Mouse (Mus musculus) kidney, postnatal 0 days (tissue): ENCODE measurements around the gene Apbb2. TPM values are rescaled to one million over a fixed set of nuclear protein-coding genes. Genes with fewer than 3 reads are reported as not detected.
A peak's percentile ranks its signal among the peaks of the same experiment; 100 is the strongest.

ENCODE experiments used
- ATAC-seq: fragments of 200-750 bp; cut with Nextera tagmentation; replicated peaks from 2 replicates; pipeline ENCODE4 v1.8.0; 2017; ENCODE audit warnings: low read depth, moderate number of reproducible peaks, moderate TSS enrichment, moderate library complexity; ENCODE audit not compliant: low FRiP score
- DNase-seq: peaks from one replicate; pipeline ENCODE4 v3.0.0-alpha.2; 2016; ENCODE audit warnings: low spot score
- H3K27ac ChIP-seq: fragments of 300-500 bp; sonication (generic); 2 replicates; pipeline ENCODE4 v1.5.1; 2014; ENCODE audit warnings: mild to moderate bottlenecking
- H3K27me3 ChIP-seq: fragments of 300-500 bp; sonication (generic); 2 replicates; pipeline ENCODE4 v1.6.1; 2014; ENCODE audit warnings: low read length, mixed read lengths; ENCODE audit not compliant: insufficient read depth
- H3K36me3 ChIP-seq: fragments of 300-500 bp; sonication (generic); 2 replicates; pipeline ENCODE4 v1.6.1; 2014; ENCODE audit warnings: low read length, mixed read lengths; ENCODE audit not compliant: insufficient read depth
- H3K4me1 ChIP-seq: fragments of 300-500 bp; sonication (generic); replicated peaks from 2 replicates; pipeline ENCODE4 v1.6.1; 2014; ENCODE audit warnings: antibody characterized with exemption, low read length, mixed read lengths; ENCODE audit not compliant: insufficient read depth
- H3K4me2 ChIP-seq: fragments of 300-500 bp; sonication (generic); 2 replicates; pipeline ENCODE4 v1.6.1; 2014; ENCODE audit warnings: mild to moderate bottlenecking, low read length, moderate library complexity, mixed read lengths
- H3K4me3 ChIP-seq: fragments of 300-500 bp; sonication (generic); replicated peaks from 2 replicates; pipeline ENCODE4 v1.5.1; 2014; ENCODE audit warnings: low read depth, low read length
- H3K9ac ChIP-seq: fragments of 300-500 bp; sonication (generic); 2 replicates; pipeline ENCODE4 v1.6.1; 2014; ENCODE audit warnings: low read depth, low read length
- H3K9me3 ChIP-seq: fragments of 300-500 bp; sonication (generic); replicated peaks from 2 replicates; pipeline ENCODE4 v1.6.1; 2016; ENCODE audit warnings: low read length, inconsistent platforms, mixed read lengths
- CTCF ChIP-seq: IDR thresholded peaks from 2 replicates; pipeline ENCODE4 v1.5.1; 2016; ENCODE audit warnings: antibody characterized with exemption, low read depth, mild to moderate bottlenecking, moderate library complexity
- WGBS: fragments of 180-500 bp; shearing (Covaris S2); extraction: QIAGEN DNeasy Blood & Tissue Kit; methylation state at CpG from one replicate; pipeline ENCODE4 v1.1.7; 2014; 5-methylcytosine and 5-hydroxymethylcytosine counted together
- polyA plus RNA-seq: library from polyadenylated mRNA; unstranded; fragments of >200 nt; fragmentation: Nextera tagmentation; extraction: Ambion mirVana; gene quantifications from 2 replicates; pipeline ENCODE4 v1.2.1, GENCODE M21; 2015

Gene Apbb2
- polyA plus RNA-seq: 47.0 and 52.7 TPM in 2 replicates

GRCm38 (mm10) chr5:66618597-66618996, at the start of gene Apbb2:
Gene Apbb2 (minus strand): TSS chr5:66618784.
- peak within 1 kb of the TSS; percentile 80 for H3K4me2 ChIP-seq
- H3K9ac ChIP-seq: peak within 1 kb of the TSS; percentile 86
- ATAC-seq (peak; percentile 94), DNase-seq (peak; percentile 98)
- H3K27ac ChIP-seq: peak within 1 kb of the TSS; percentile 92
- no peaks in the 10 kb centered on the region for H3K36me3 ChIP-seq
- WGBS: under 1% methylated on average over 39 of the region's 39 CpGs
- no peaks in the 10 kb centered on the region for H3K9me3 ChIP-seq
- H3K27me3 ChIP-seq: no peaks in the 10 kb centered on the region
- peaks cover 34% of the 10 kb centered on the region for H3K4me1 ChIP-seq
- TF ChIP-seq CTCF: peak; percentile 73
- H3K4me3 ChIP-seq: peak within 1 kb of the TSS; percentile 96

- DNase-seq (peak; percentile 86), ATAC-seq (no peak)
- no peak for TF ChIP-seq CTCF
- Histone ChIP-seq H3K9ac (no peak overlapping the region), H3K9me3 (no peaks in the 10 kb centered on the region), H3K4me2 (0 out of 2 replicates have a peak overlapping the region, but pooled peaks have one; percentile 6), H3K36me3 (no peaks in the 10 kb centered on the region), H3K4me3 (no peak overlapping the region), H3K27me3 (no peaks in the 10 kb centered on the region), H3K27ac (0 out of 2 replicates have a peak overlapping the region, but pooled peaks have one; percentile 19), H3K4me1 (no peaks in the 10 kb centered on the region)
- WGBS: 21% methylated on average over 5 of the region's 5 CpGs
These were observed 35.6 kb upstream of the Apbb2 start for GRCm38 (mm10) chr5:66654220-66654619.

DNA sequence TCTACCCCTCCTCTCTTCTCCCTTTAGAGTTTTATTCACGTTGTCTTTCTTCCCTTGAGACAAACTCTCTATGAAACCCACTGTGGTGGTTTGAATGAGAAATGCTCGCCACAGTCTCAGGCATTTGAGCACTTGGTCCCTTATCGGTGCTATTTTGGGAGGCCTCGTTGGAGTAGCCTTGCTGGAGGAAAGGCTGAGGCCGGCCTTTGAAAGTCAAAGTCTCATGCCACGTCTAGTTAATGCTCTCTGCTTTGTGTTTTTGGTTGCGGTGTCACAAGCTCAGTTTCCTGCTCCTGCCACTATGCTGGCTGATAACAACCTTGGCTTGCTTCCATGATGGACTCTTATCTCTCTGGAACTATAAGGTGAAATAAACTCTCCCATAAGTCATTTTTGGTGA, 28.9 kb upstream of the Apbb2 start:
- Histone ChIP-seq H3K9ac (no peak overlapping the region), H3K27ac (no peak overlapping the region), H3K4me3 (no peak overlapping the region), H3K36me3 (no peaks in the 10 kb centered on the region), H3K9me3 (no peaks in the 10 kb centered on the region), H3K4me2 (no peak overlapping the region), H3K4me1 (no peaks in the 10 kb centered on the region), H3K27me3 (no peaks in the 10 kb centered on the region)
- no peak for ATAC-seq
- TF ChIP-seq CTCF: no peak
- 58% methylated on average over 7 of the region's 7 CpGs for WGBS
- DNase-seq: no peak

GRCm38 (mm10) chr5:66643260-66643659, 24.7 kb upstream of the Apbb2 start:
- Histone ChIP-seq H3K4me1 (no peaks in the 10 kb centered on the region), H3K4me2 (no peak overlapping the region), H3K9ac (no peak overlapping the region), H3K9me3 (no peaks in the 10 kb centered on the region), H3K4me3 (no peak overlapping the region), H3K27me3 (no peaks in the 10 kb centered on the region), H3K36me3 (no peaks in the 10 kb centered on the region), H3K27ac (no peak overlapping the region)
- 83% methylated on average over 5 of the region's 5 CpGs for WGBS
- DNase-seq (no peak), ATAC-seq (no peak)
- TF ChIP-seq CTCF: no peak

DNA sequence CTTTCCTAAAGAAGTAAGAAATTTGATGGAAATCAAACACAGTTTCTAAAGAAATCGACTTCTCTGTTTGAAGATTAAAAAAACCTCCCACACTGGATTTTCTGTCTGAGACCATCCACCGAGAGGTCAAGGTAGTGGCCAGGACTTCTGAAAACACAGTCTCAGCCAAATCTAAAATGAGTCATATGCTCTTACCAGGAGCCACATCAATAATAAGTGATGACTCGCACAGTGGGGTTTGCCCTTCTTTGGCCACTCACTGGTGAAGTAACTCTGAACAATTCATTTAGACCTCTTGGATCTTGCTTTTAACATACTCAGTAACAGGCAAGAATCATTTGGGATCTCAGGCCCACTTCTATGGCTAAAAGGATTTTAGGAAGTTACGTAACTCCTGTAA, 23.6 kb upstream of the Apbb2 start:
- ATAC-seq: no peak
- WGBS: 90% methylated on average over 4 of the region's 4 CpGs
- Histone ChIP-seq H3K4me1 (no peaks in the 10 kb centered on the region), H3K27me3 (no peaks in the 10 kb centered on the region), H3K27ac (no peak overlapping the region), H3K4me2 (no peak overlapping the region), H3K4me3 (no peak overlapping the region), H3K36me3 (no peaks in the 10 kb centered on the region), H3K9me3 (no peaks in the 10 kb centered on the region), H3K9ac (no peak overlapping the region)
- no peak for TF ChIP-seq CTCF
- no peak for DNase-seq

GRCm38 (mm10) chr5:66635459-66636079, 17.0 kb upstream of the Apbb2 start:
- ATAC-seq (no peak), DNase-seq (no peak)
- TF ChIP-seq CTCF: no peak
- H3K9me3 ChIP-seq: no peaks in the 10 kb centered on the region
- H3K4me1 ChIP-seq: no peaks in the 10 kb centered on the region
- WGBS: 66% methylated on average over 10 of the region's 10 CpGs
- no peak overlapping the region for H3K27ac ChIP-seq
- H3K27me3 ChIP-seq: no peaks in the 10 kb centered on the region
- H3K4me3 ChIP-seq: no peak overlapping the region
- H3K9ac ChIP-seq: no peak overlapping the region
- no peaks in the 10 kb centered on the region for H3K36me3 ChIP-seq
- no peak overlapping the region for H3K4me2 ChIP-seq

GRCm38 (mm10) chr5:66627805-66628204, 9.2 kb upstream of the Apbb2 start:
- H3K9me3 ChIP-seq: no peaks in the 10 kb centered on the region
- ATAC-seq (no peak), DNase-seq (no peak)
- H3K9ac ChIP-seq: no peak overlapping the region
- 44% methylated on average over 7 of the region's 7 CpGs for WGBS
- H3K27me3 ChIP-seq: no peaks in the 10 kb centered on the region
- TF ChIP-seq CTCF: no peak
- no peak overlapping the region for H3K27ac ChIP-seq
- H3K4me2 ChIP-seq: no peak overlapping the region
- H3K4me1 ChIP-seq: no peaks in the 10 kb centered on the region
- no peak overlapping the region for H3K4me3 ChIP-seq
- H3K36me3 ChIP-seq: no peaks in the 10 kb centered on the region
